Comparison of ENCODE assay signal across 34 mouse cellular contexts in genomic region chr7:101954163-101954562, GRCm38 (mm10). TPM values are rescaled to one million over a fixed set of nuclear protein-coding genes. Genes with fewer than 3 reads are reported as not detected.
DNase-seq lines count a peak whose midpoint lies in the region; ATAC-seq and TF ChIP-seq lines count a peak whose summit lies in the region.
"Had no signal": no experiment of that assay in that cellular context is flagged by ENCODE, and none has a peak within 500 bp of the region (broad histone marks: within the 10 kb centered on the region; RNA-seq: fewer than 3 reads in every experiment).

No protein-coding gene starts in this region.

- H3K27ac ChIP-seq in gastrocnemius, adult 2 months = no peak overlapping the region; the same call in 1 of the 2 replicates
- H3K27ac ChIP-seq: embryonic facial prominence, embryonic 12.5 days; heart, embryonic 10.5 days; heart, embryonic 15.5 days; hindbrain, embryonic 12.5 days; hindbrain, postnatal 0 days; liver, embryonic 14.5 days; macrophage; midbrain, embryonic 10.5 days; midbrain, embryonic 15.5 days had no signal

- H3K4me3 ChIP-seq in gastrocnemius, adult 2 months = no peak overlapping the region
- H3K4me3 ChIP-seq: embryonic facial prominence, embryonic 12.5 days; heart, embryonic 10.5 days; heart, embryonic 15.5 days; hindbrain, embryonic 12.5 days; midbrain, embryonic 10.5 days; midbrain, embryonic 15.5 days had no signal

- intact Hi-C loops in left cerebral cortex, postnatal 25 days (cut with DNase I) = no loop called here
- intact Hi-C loops in left cerebral cortex, postnatal 14 days (cut with DNase I) = no loop called here
- intact Hi-C loops in gastrocnemius, adult 2 months (cut with DNase I) = no loop called here

- peak; percentile 97 for ATAC-seq in frontal cortex, adult (ENCODE audit: low TSS enrichment)
- ATAC-seq: CD4-positive, CD25-positive, alpha-beta regulatory T cell, adult 4 months; forebrain, embryonic 14.5 days; hindbrain, postnatal 0 days; intestine, postnatal 0 days; midbrain, embryonic 15.5 days had no signal

- no peak for TF ChIP-seq CTCF in gastrocnemius, adult 2 months (IDR thresholded peaks at IDR 0.05)

- no peak for DNase-seq in frontal cortex, postnatal 10 days (ENCODE audit: low spot score in 2 of 2)
- peak; percentile 18 to 78 for DNase-seq in left cerebral cortex, postnatal 25 days (ENCODE audit: low spot score in 2 of 2)
- no peak for DNase-seq in left cerebral cortex, postnatal 14 days (ENCODE audit: low spot score in 2 of 2)
- DNase-seq in thymus, postnatal 0 days (ENCODE audit: low spot score) = peak; percentile 39
- no peak for DNase-seq in thymus, postnatal 25 days
- DNase-seq in gastrocnemius, adult 2 months = no peak
- DNase-seq in spleen, postnatal 10 days (ENCODE audit: low spot score in 2 of 2) = no peak
- DNase-seq: adrenal gland, adult 8-10 months; cerebellum, adult 11-12 months; cerebellum, adult 9-11 months; embryo, embryonic 11 days; kidney, adult 9 months; kidney, postnatal 10 days; liver; lung, adult 2 months; lung, postnatal 10 days; thymus, postnatal 14 days had no signal

RNA-seq across cellular contexts. Expression of gene Numa1, which starts 20.3 kb away (rescaled TPM):
- 10 to 100 TPM; 77.1 to 83.2 TPM for total RNA-seq in left cerebral cortex, postnatal 25 days (2021)
- 10 to 100 TPM; 58.5 to 60.8 TPM for total RNA-seq in left cerebral cortex, postnatal 14 days (2021)
- polyA plus RNA-seq in thymus, postnatal 0 days (2015; fragmentation: Nextera tagmentation; extraction: Ambion mirVana) = 44.3 and 49.3 TPM in 2 replicates
- total RNA-seq in gastrocnemius, adult 2 months (2021) = 10 to 100 TPM; 47.1 to 53.6 TPM

RNA-seq across cellular contexts. Expression of gene Lrrc51, which starts 20.5 kb away (rescaled TPM):
- 1 to 10 TPM; 5.6 to 6.9 TPM for total RNA-seq in left cerebral cortex, postnatal 25 days (2021)
- 1 to 10 TPM; 3.9 to 4.5 TPM for total RNA-seq in left cerebral cortex, postnatal 14 days (2021)
- polyA plus RNA-seq in thymus, postnatal 0 days (2015; fragmentation: Nextera tagmentation; extraction: Ambion mirVana) = 5.3 and 7.1 TPM in 2 replicates
- 1 to 10 TPM; 4.1 to 4.2 TPM for total RNA-seq in gastrocnemius, adult 2 months (2021)

RNA-seq across cellular contexts. Expression of gene Tomt, which starts 48.0 kb away (rescaled TPM):
- under 1 TPM; 0.11 to 0.14 TPM for total RNA-seq in left cerebral cortex, postnatal 25 days (2021)
- under 1 TPM in 1 of 2 experiments, not detected in 1; 0.11 TPM for total RNA-seq in left cerebral cortex, postnatal 14 days (2021)
- polyA plus RNA-seq in thymus, postnatal 0 days (2015; fragmentation: Nextera tagmentation; extraction: Ambion mirVana) = 0.43 and 0.44 TPM in 2 replicates
- total RNA-seq in gastrocnemius, adult 2 months (2021) = not detected
- total RNA-seq: adrenal gland, adult 8-10 months; gastrocnemius, adult 8-10 months; granulocyte monocyte progenitor cell, adult 5-6 weeks; heart, postnatal 25 days; neutrophil, adult 5-6 weeks had no signal
- polyA plus RNA-seq: CD4-positive, CD25-positive, alpha-beta regulatory T cell, adult 4 months; lung, adult 2 months had no signal

RNA-seq across cellular contexts. Expression of gene Lamtor1, which starts 48.5 kb away (rescaled TPM):
- total RNA-seq in left cerebral cortex, postnatal 25 days (2021) = 10 to 100 TPM; 97.2 to 99.6 TPM
- total RNA-seq in left cerebral cortex, postnatal 14 days (2021) = 100 to 1,000 TPM; 102 TPM
- 147 and 148 TPM in 2 replicates for polyA plus RNA-seq in thymus, postnatal 0 days (2015; fragmentation: Nextera tagmentation; extraction: Ambion mirVana)
- 100 to 1,000 TPM in 1 of 2 experiments, 10 to 100 TPM in 1; 93.2 to 107 TPM for total RNA-seq in gastrocnemius, adult 2 months (2021)

Comparison
In these comparisons a context has a peak if more than half of its experiments do, and no peak if none do; other contexts are left out.
1. DNase-seq: peak in left cerebral cortex, postnatal 25 days (2 of 2) and thymus, postnatal 0 days (single experiment); none in frontal cortex, postnatal 10 days (0 of 2), left cerebral cortex, postnatal 14 days (0 of 2), thymus, postnatal 25 days (single experiment), gastrocnemius, adult 2 months (single experiment) and spleen, postnatal 10 days (0 of 2).